Mouse (Mus musculus) embryonic facial prominence, embryonic 11.5 days (tissue): ENCODE measurements around the gene Tfam. TPM values are rescaled to one million over a fixed set of nuclear protein-coding genes. Genes with fewer than 3 reads are reported as not detected.

Experiments
- ATAC-seq: fragments of 200-750 bp; cut with Nextera tagmentation; replicated peaks from 2 replicates; pipeline ENCODE4 v1.8.0; 2017; ENCODE audit warnings: low read depth; ENCODE audit not compliant: insufficient number of reproducible peaks, low FRiP score, low TSS enrichment
- DNase-seq: peaks from one replicate; pipeline ENCODE4 v3.0.0-alpha.2; 2015; ENCODE audit warnings: low spot score
- H3K27ac ChIP-seq: fragments of 300-500 bp; sonication (generic); replicated peaks from 2 replicates; pipeline ENCODE4 v1.5.1; 2014; ENCODE audit warnings: mild to moderate bottlenecking, low read depth, low read length, control low read depth
- H3K27me3 ChIP-seq: fragments of 300-500 bp; sonication (generic); 2 replicates; pipeline ENCODE4 v1.6.1; 2014; ENCODE audit warnings: mild to moderate bottlenecking, low read length, moderate library complexity, mixed read lengths; ENCODE audit not compliant: control insufficient read depth, insufficient read depth
- H3K36me3 ChIP-seq: fragments of 300-500 bp; sonication (generic); replicated peaks from 2 replicates; pipeline ENCODE4 v1.6.1; 2014; ENCODE audit warnings: low read depth, mild to moderate bottlenecking, low read length, moderate library complexity, mixed read lengths; ENCODE audit not compliant: control insufficient read depth, insufficient read depth
- H3K4me1 ChIP-seq: fragments of 300-500 bp; sonication (generic); 2 replicates; pipeline ENCODE4 v1.6.1; 2014; ENCODE audit warnings: low read length, mixed read lengths; ENCODE audit not compliant: control insufficient read depth, insufficient read depth
- H3K4me2 ChIP-seq: fragments of 300-500 bp; sonication (generic); 2 replicates; pipeline ENCODE4 v1.6.1; 2014; ENCODE audit warnings: low read depth, mild to moderate bottlenecking, control low read depth, low read length, moderate library complexity
- H3K4me3 ChIP-seq: fragments of 300-500 bp; sonication (generic); 2 replicates; pipeline ENCODE4 v1.5.1; 2014; ENCODE audit warnings: low read depth, low read length, control low read depth
- H3K9ac ChIP-seq: fragments of 300-500 bp; sonication (generic); replicated peaks from 2 replicates; pipeline ENCODE4 v1.6.1; 2014; ENCODE audit warnings: mild to moderate bottlenecking, control low read depth, low read length
- H3K9me3 ChIP-seq: fragments of 300-500 bp; sonication (generic); replicated peaks from 2 replicates; pipeline ENCODE4 v1.6.1; 2016; ENCODE audit warnings: mild to moderate bottlenecking, low read length, inconsistent platforms, mixed read lengths; ENCODE audit not compliant: control insufficient read depth
- WGBS: fragments of 180-500 bp; shearing (Covaris S2); extraction: QIAGEN DNeasy Blood & Tissue Kit; methylation state at CpG from one replicate; pipeline ENCODE4 v1.1.7; 2014; 5-methylcytosine and 5-hydroxymethylcytosine counted together
- polyA plus RNA-seq: library from polyadenylated mRNA; unstranded; fragments of >200 nt; fragmentation: Nextera tagmentation; extraction: Ambion mirVana; gene quantifications from 2 replicates; pipeline ENCODE4 v1.2.1, GENCODE M21; 2014

Gene Tfam
- 119 and 125 TPM in 2 replicates for polyA plus RNA-seq

GRCm38 (mm10) chr10:71238240-71238554 lies at the start of gene Tfam:
Gene Tfam, minus strand, starts transcription at chr10:71238280.
- H3K9me3 ChIP-seq = no peaks in the 10 kb centered on the region
- no peaks in the 10 kb centered on the region for H3K36me3 ChIP-seq
- H3K27me3 ChIP-seq = no peaks in the 10 kb centered on the region
- H3K4me3 ChIP-seq = peak within 1 kb of the TSS; percentile 88
- H3K4me2 ChIP-seq = peak within 1 kb of the TSS; percentile 68
- H3K9ac ChIP-seq = peak within 1 kb of the TSS; percentile 88
- H3K4me1 ChIP-seq = no peaks in the 10 kb centered on the region
- ATAC-seq = no peak
- H3K27ac ChIP-seq = peak within 1 kb of the TSS; percentile 70
- no peak for DNase-seq
- WGBS = 8% methylated on average over 7 of the region's 7 CpGs

GRCm38 (mm10) chr10:71285126-71285580 lies 47.1 kb upstream of the Tfam start, which contains the start of gene Ube2d1:
Gene Ube2d1, minus strand, starts transcription at chr10:71285262.
- under 1% methylated on average over 42 of the region's 50 CpGs for WGBS
- DNase-seq = peak; percentile 85
- H3K36me3 ChIP-seq = no peaks in the 10 kb centered on the region; the same call in 1 of the 2 replicates
- no peaks in the 10 kb centered on the region for H3K9me3 ChIP-seq
- peaks cover 3% of the 10 kb centered on the region; the same call in 1 of the 2 replicates for H3K4me1 ChIP-seq
- H3K4me2 ChIP-seq = peak within 1 kb of the TSS; percentile 71
- no peaks in the 10 kb centered on the region for H3K27me3 ChIP-seq
- peak within 1 kb of the TSS; percentile 94 for H3K9ac ChIP-seq
- peak within 1 kb of the TSS; percentile 92 for H3K4me3 ChIP-seq
- peak; percentile 89 for ATAC-seq
- peak within 1 kb of the TSS; percentile 47 for H3K27ac ChIP-seq

- Histone ChIP-seq H3K9ac (peak overlapping the region; percentile 94), H3K27ac (peak overlapping the region; percentile 47), H3K4me2 (peak overlapping the region; percentile 71), H3K36me3 (no peaks in the 10 kb centered on the region; the same call in 1 of the 2 replicates), H3K4me1 (peaks cover 3% of the 10 kb centered on the region; the same call in 1 of the 2 replicates), H3K4me3 (peak overlapping the region; percentile 92), H3K27me3 (no peaks in the 10 kb centered on the region), H3K9me3 (no peaks in the 10 kb centered on the region)
- peak; percentile 79 for ATAC-seq
- 0% methylated on average over 41 of the region's 41 CpGs for WGBS
- DNase-seq = peak; percentile 60
These were observed 46.5 kb upstream of the Tfam start for GRCm38 (mm10) chr10:71284511-71285125.

GRCm38 (mm10) chr10:71284131-71284510 lies 46.0 kb upstream of the Tfam start:
- DNase-seq = peak; percentile 12
- ATAC-seq = no peak
- Histone ChIP-seq H3K27ac (no peak overlapping the region), H3K4me1 (peaks cover 3% of the 10 kb centered on the region; the same call in 1 of the 2 replicates), H3K4me3 (peak overlapping the region; percentile 92), H3K4me2 (peak overlapping the region; percentile 71), H3K9ac (peak overlapping the region; percentile 94), H3K27me3 (no peaks in the 10 kb centered on the region), H3K36me3 (no peaks in the 10 kb centered on the region; the same call in 1 of the 2 replicates), H3K9me3 (no peaks in the 10 kb centered on the region)
- WGBS = 21% methylated on average over 8 of the region's 8 CpGs

GRCm38 (mm10) chr10:71273008-71273739 lies 35.1 kb upstream of the Tfam start:
- no peak overlapping the region for H3K4me2 ChIP-seq
- H3K27ac ChIP-seq = no peak overlapping the region
- H3K9ac ChIP-seq = no peak overlapping the region
- ATAC-seq (no peak), DNase-seq (no peak)
- H3K4me1 ChIP-seq = no peaks in the 10 kb centered on the region
- 60% methylated on average over 9 of the region's 9 CpGs for WGBS
- H3K9me3 ChIP-seq = no peaks in the 10 kb centered on the region
- H3K27me3 ChIP-seq = no peaks in the 10 kb centered on the region
- no peak overlapping the region for H3K4me3 ChIP-seq
- H3K36me3 ChIP-seq = no peaks in the 10 kb centered on the region

GRCm38 (mm10) chr10:71267973-71268372 lies 29.9 kb upstream of the Tfam start:
- no peak overlapping the region for H3K4me2 ChIP-seq
- no peaks in the 10 kb centered on the region for H3K9me3 ChIP-seq
- DNase-seq = no peak
- H3K4me1 ChIP-seq = no peaks in the 10 kb centered on the region
- H3K9ac ChIP-seq = no peak overlapping the region
- no peak overlapping the region for H3K27ac ChIP-seq
- no peak overlapping the region for H3K4me3 ChIP-seq
- H3K36me3 ChIP-seq = no peaks in the 10 kb centered on the region
- ATAC-seq = no peak
- WGBS = 90% methylated on average over 2 of the region's 2 CpGs
- H3K27me3 ChIP-seq = no peaks in the 10 kb centered on the region

- H3K36me3 ChIP-seq = no peaks in the 10 kb centered on the region
- no peak overlapping the region for H3K4me2 ChIP-seq
- no peak overlapping the region for H3K27ac ChIP-seq
- WGBS = 84% methylated on average over 11 of the region's 11 CpGs
- no peaks in the 10 kb centered on the region for H3K9me3 ChIP-seq
- ATAC-seq = no peak
- no peak overlapping the region for H3K9ac ChIP-seq
- no peak for DNase-seq
- H3K4me1 ChIP-seq = no peaks in the 10 kb centered on the region
- H3K27me3 ChIP-seq = no peaks in the 10 kb centered on the region
- H3K4me3 ChIP-seq = no peak overlapping the region
These were observed 29.4 kb upstream of the Tfam start for GRCm38 (mm10) chr10:71267511-71267910.

- 81% methylated on average over 4 of the region's 4 CpGs for WGBS
- Histone ChIP-seq H3K27me3 (no peaks in the 10 kb centered on the region), H3K27ac (no peak overlapping the region), H3K4me2 (no peak overlapping the region), H3K9ac (no peak overlapping the region), H3K9me3 (no peaks in the 10 kb centered on the region), H3K4me1 (no peaks in the 10 kb centered on the region), H3K4me3 (no peak overlapping the region), H3K36me3 (no peaks in the 10 kb centered on the region)
- no peak for DNase-seq
- ATAC-seq = no peak
These were observed 27.0 kb upstream of the Tfam start for GRCm38 (mm10) chr10:71265067-71265466.
